Mouse (Mus musculus) adrenal gland, adult 10 weeks (tissue): ENCODE data around the gene Akap7. TPM values are rescaled to one million over a fixed set of nuclear protein-coding genes. Genes with fewer than 3 reads are reported as not detected.

Experiments used
- polyA plus RNA-seq: library from polyadenylated mRNA; stranded (reverse); fragments of 350-450 nt; fragmentation: Illumina TruSeq; extraction: RNeasy Lipid Tissue Mini Kit (QIAGEN cat#74804); gene quantifications from one replicate; pipeline ENCODE4 v1.2.3, GENCODE M21; 2014; ENCODE audit warnings: low read depth, low replicate concordance

The Akap7 gene
- polyA plus RNA-seq, result 204 TPM

DNA sequence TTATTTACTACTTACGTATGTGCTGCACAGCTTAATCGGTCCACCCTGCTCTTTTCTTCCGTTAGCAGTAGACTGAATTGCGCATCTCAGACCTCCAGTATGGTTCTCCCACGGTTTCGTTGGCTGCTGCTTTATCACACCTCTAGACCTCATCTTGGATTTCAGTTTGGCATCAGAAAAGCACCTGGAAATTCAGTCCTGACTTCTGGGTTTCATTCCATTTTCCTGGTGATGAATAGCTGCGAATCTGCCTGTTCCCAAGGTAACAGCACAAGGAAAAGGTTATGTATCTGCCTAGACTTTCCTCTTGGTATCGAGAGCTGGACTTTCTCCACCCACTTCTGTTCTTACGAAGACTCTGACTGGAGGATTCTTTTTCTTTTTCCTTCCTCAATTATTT, at the start of gene Akap7:
Akap7 (minus strand) TSS at position 101 of the 400 bp plus-strand sequence.

Other genes starting within 250 kb of the Akap7 start
- gene Epb41l2, start 51.9 kb upstream of the Akap7 start, polyA plus RNA-seq, result 60.6 TPM
- gene Smlr1, start 228.4 kb upstream of the Akap7 start, polyA plus RNA-seq, result not detected